Mouse (Mus musculus) kidney, embryonic 15.5 days (tissue): ENCODE data around the gene Por. TPM values are rescaled to one million over a fixed set of nuclear protein-coding genes. Genes with fewer than 3 reads are reported as not detected.

Experiments
- microRNA-seq: library from miRNA; unstranded; fragments of <30 nt; microRNA quantifications from one replicate; pipeline ENCODE4, GENCODE M21; 2016
- polyA plus RNA-seq: library from polyadenylated mRNA; unstranded; fragments of >200 nt; fragmentation: Nextera tagmentation; extraction: Ambion mirVana; gene quantifications from 2 replicates; pipeline ENCODE4 v1.2.1, GENCODE M21; 2015

The Por gene
- polyA plus RNA-seq, 1 experiment from 2014 or later, result 89.0 TPM

Small RNA genes within 50 kb of the gene (microRNA-seq; reads per million reads assigned to microRNA genes)
- not detected for gene Mir7034

Other genes starting within 250 kb of the Por start
- gene Hip1, start 124.9 kb upstream of the Por start, polyA plus RNA-seq, result 43.2 and 45.2 TPM in 2 replicates
- gene Ccl26, start 106.5 kb upstream of the Por start, polyA plus RNA-seq, result not detected in 2 replicates
- 1.9 and 2.4 TPM in 2 replicates for gene Ccl24, start 97.0 kb upstream of the Por start, polyA plus RNA-seq
- gene Rhbdd2, start 37.4 kb upstream of the Por start, polyA plus RNA-seq, result 45.9 and 51.9 TPM in 2 replicates
- gene Tmem120a, start 74.4 kb downstream of the Por start, polyA plus RNA-seq, result 64.2 and 68.1 TPM in 2 replicates
- gene Styxl1, start 108.4 kb downstream of the Por start, polyA plus RNA-seq, result 0.17 and 0.39 TPM in 2 replicates
- 568 and 588 TPM in 2 replicates for gene Mdh2, start 108.4 kb downstream of the Por start, polyA plus RNA-seq
- 0.55 and 1.2 TPM in 2 replicates for gene Srrm3, start 136.9 kb downstream of the Por start, polyA plus RNA-seq
- 70.0 and 72.9 TPM in 2 replicates for gene Hspb1, start 217.9 kb downstream of the Por start, polyA plus RNA-seq